Mouse (Mus musculus): ENCODE data around the gene Tub. TPM values are rescaled to one million over a fixed set of nuclear protein-coding genes. Genes with fewer than 3 reads are reported as not detected.

Tub gene
- polyA plus RNA-seq, 1 experiment from 2014 or later = 6.8 TPM

DNA sequence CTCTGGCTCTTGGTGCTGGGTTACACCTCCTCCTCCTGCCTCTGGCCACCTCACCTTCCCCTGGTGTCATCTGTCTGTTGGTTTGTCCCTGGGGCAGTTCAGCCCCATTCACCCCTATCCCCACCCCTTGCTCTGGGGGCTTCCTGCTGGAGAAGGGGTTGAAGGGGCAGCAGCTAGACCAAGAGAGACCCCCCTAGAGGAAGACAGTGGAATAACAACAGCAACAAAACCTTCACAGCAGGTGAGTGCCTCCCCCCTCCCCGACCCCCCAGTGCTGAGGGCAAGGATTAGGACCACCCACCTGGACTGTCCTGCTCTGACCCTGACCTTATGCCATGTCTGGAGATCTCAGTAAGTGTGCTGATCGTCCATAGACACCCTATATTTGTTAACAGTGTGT, 15.8 kb downstream of the Tub start:
- Histone ChIP-seq H3K9ac (ENCODE audit: low read depth, low read length) (no peak overlapping the region), H3K4me3 (ENCODE audit: low read depth, low read length) (no peak overlapping the region), H3K36me3 (ENCODE audit: control insufficient read depth, insufficient read depth, low read length) (no peaks in the 10 kb centered on the region), H3K27ac (replicated peaks; ENCODE audit: low read depth, low read length) (no peak overlapping the region), H3K4me1 (ENCODE audit: control insufficient read depth, insufficient read depth, low read length) (no peaks in the 10 kb centered on the region), H3K4me2 (ENCODE audit: low read depth, low read length) (no peak overlapping the region), H3K9me3 (ENCODE audit: control insufficient read depth, low read length) (no peaks in the 10 kb centered on the region), H3K27me3 (replicated peaks; ENCODE audit: control insufficient read depth, insufficient read depth, low read length) (no peaks in the 10 kb centered on the region)
- DNase-seq (ENCODE audit: low spot score) (no peak), ATAC-seq (ENCODE audit: low read depth) (no peak)
- 17% methylated on average over 2 of the region's 2 CpGs for WGBS

DNA sequence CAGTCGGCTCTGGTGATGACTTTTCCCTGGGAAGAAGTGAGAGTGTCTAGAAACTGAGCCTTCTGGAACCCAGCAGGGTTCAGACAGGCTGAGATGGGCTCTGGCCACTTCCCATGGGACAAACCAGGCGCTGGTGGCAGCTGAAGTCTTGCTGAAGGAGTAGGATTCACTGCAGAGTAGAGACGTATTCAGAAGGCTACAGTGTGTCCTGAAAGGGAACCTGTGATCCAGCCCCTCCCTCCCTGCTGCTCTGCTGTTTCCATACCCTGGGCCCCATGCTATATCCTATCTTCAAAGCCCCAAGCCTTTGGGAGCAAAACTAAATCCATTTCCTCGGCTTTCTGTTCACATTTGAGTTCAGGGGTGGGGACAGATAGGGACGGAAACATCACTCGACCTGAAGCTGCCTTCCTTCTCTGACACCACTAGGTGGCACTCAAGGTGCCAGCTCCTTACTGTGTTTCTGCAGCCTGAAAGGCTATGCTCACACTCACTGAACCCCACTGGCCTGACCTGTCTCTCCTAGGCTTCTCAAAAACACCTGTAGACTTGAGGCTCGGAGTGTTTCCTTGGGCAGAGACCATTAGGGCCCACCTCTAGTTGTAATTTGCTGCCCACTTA, 16.7 kb downstream of the Tub start:
- no peak overlapping the region for H3K4me3 ChIP-seq (ENCODE audit: low read depth, low read length)
- H3K9me3 ChIP-seq (ENCODE audit: control insufficient read depth, low read length) = no peaks in the 10 kb centered on the region
- 23% methylated on average over 7 of the region's 7 CpGs for WGBS
- no peak overlapping the region for H3K9ac ChIP-seq (ENCODE audit: low read depth, low read length)
- H3K4me1 ChIP-seq (ENCODE audit: control insufficient read depth, insufficient read depth, low read length) = no peaks in the 10 kb centered on the region
- ATAC-seq (ENCODE audit: low read depth) (peak; percentile 58), DNase-seq (ENCODE audit: low spot score) (peak; percentile 69)
- H3K27ac ChIP-seq (replicated peaks; ENCODE audit: low read depth, low read length) = no peak overlapping the region
- H3K27me3 ChIP-seq (replicated peaks; ENCODE audit: control insufficient read depth, insufficient read depth, low read length) = no peaks in the 10 kb centered on the region
- no peaks in the 10 kb centered on the region for H3K36me3 ChIP-seq (ENCODE audit: control insufficient read depth, insufficient read depth, low read length)
- H3K4me2 ChIP-seq (ENCODE audit: low read depth, low read length) = no peak overlapping the region

- Histone ChIP-seq H3K36me3 (ENCODE audit: control insufficient read depth, insufficient read depth, low read length) (no peaks in the 10 kb centered on the region), H3K27me3 (replicated peaks; ENCODE audit: control insufficient read depth, insufficient read depth, low read length) (no peaks in the 10 kb centered on the region), H3K4me2 (ENCODE audit: low read depth, low read length) (no peak overlapping the region), H3K4me3 (ENCODE audit: low read depth, low read length) (no peak overlapping the region), H3K27ac (replicated peaks; ENCODE audit: low read depth, low read length) (no peak overlapping the region), H3K4me1 (ENCODE audit: control insufficient read depth, insufficient read depth, low read length) (no peaks in the 10 kb centered on the region), H3K9ac (ENCODE audit: low read depth, low read length) (no peak overlapping the region), H3K9me3 (ENCODE audit: control insufficient read depth, low read length) (no peaks in the 10 kb centered on the region)
- WGBS = 29% methylated on average over 6 of the region's 6 CpGs
- ATAC-seq (ENCODE audit: low read depth) (no peak), DNase-seq (ENCODE audit: low spot score) (peak; percentile 2)
Observed at GRCm38 (mm10) chr7:108968201-108968600, 18.1 kb downstream of the Tub start.

- WGBS = 38% methylated on average over 6 of the region's 6 CpGs
- ATAC-seq (ENCODE audit: low read depth) (peak; percentile 50), DNase-seq (ENCODE audit: low spot score) (no peak)
- no peak overlapping the region for H3K4me3 ChIP-seq (ENCODE audit: low read depth, low read length)
- H3K9me3 ChIP-seq (ENCODE audit: control insufficient read depth, low read length) = no peaks in the 10 kb centered on the region
- no peaks in the 10 kb centered on the region for H3K27me3 ChIP-seq (replicated peaks; ENCODE audit: control insufficient read depth, insufficient read depth, low read length)
- H3K9ac ChIP-seq (ENCODE audit: low read depth, low read length) = no peak overlapping the region
- no peak overlapping the region for H3K27ac ChIP-seq (replicated peaks; ENCODE audit: low read depth, low read length)
- no peaks in the 10 kb centered on the region for H3K4me1 ChIP-seq (ENCODE audit: control insufficient read depth, insufficient read depth, low read length)
- no peaks in the 10 kb centered on the region for H3K36me3 ChIP-seq (ENCODE audit: control insufficient read depth, insufficient read depth, low read length)
- no peak overlapping the region for H3K4me2 ChIP-seq (ENCODE audit: low read depth, low read length)
Observed at GRCm38 (mm10) chr7:108972273-108972672, 22.1 kb downstream of the Tub start.

DNA sequence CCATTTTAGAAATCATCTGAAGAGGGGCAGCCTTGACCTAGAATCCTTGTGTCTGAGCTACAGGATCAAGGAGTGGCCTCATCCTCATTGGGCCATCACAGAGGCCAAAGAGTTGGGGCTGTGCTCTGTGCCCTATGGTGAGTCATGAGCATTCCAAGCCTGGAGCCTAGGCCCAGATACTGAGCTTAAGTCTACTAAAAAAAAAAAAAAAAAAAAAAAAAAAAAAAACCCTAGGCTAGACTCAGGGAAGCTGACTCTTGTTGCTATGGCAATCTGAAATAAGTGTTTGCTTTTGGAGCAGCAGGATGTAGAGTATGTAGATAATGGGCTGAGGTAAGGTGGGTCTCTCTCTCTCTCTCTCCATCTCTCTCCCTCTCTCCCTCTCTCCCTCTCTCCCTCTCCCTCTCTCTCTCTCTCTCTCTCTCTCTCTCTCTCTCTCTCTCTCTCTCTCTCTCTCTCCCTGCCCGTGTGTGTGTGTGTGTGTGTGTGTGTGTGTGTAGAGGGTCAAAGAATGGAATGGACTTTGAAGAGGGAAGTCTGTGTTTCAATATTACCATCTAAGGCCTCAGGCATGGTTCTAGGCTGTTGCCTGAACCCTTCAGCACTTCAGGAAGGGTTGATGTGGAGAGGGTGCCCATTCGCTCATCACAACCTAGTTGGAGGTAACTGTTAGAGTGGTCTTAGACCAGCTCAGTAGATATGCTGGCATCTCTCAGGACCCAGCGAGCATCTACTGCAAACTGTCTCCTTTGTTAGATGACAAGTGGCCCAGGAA, 36.0 kb downstream of the Tub start:
- no peak for ATAC-seq (ENCODE audit: low read depth)
- H3K9me3 ChIP-seq (ENCODE audit: control insufficient read depth, low read length) = no peaks in the 10 kb centered on the region
- H3K9ac ChIP-seq (ENCODE audit: low read depth, low read length) = no peak overlapping the region
- H3K4me3 ChIP-seq (ENCODE audit: low read depth, low read length) = no peak overlapping the region
- no peak overlapping the region for H3K27ac ChIP-seq (replicated peaks; ENCODE audit: low read depth, low read length)
- H3K36me3 ChIP-seq (ENCODE audit: control insufficient read depth, insufficient read depth, low read length) = no peaks in the 10 kb centered on the region
- 80% methylated on average over 2 of the region's 3 CpGs for WGBS
- no peak for DNase-seq (ENCODE audit: low spot score)
- H3K4me1 ChIP-seq (ENCODE audit: control insufficient read depth, insufficient read depth, low read length) = no peaks in the 10 kb centered on the region
- no peak overlapping the region for H3K4me2 ChIP-seq (ENCODE audit: low read depth, low read length)
- no peaks in the 10 kb centered on the region for H3K27me3 ChIP-seq (replicated peaks; ENCODE audit: control insufficient read depth, insufficient read depth, low read length)

- H3K4me1 ChIP-seq (ENCODE audit: control insufficient read depth, insufficient read depth, low read length) = no peaks in the 10 kb centered on the region
- ATAC-seq (ENCODE audit: low read depth) = no peak
- no peak for DNase-seq (ENCODE audit: low spot score)
- H3K27ac ChIP-seq (replicated peaks; ENCODE audit: low read depth, low read length) = no peak overlapping the region
- H3K4me2 ChIP-seq (ENCODE audit: low read depth, low read length) = no peak overlapping the region
- WGBS = 87% methylated on average over 9 of the region's 9 CpGs
- H3K4me3 ChIP-seq (ENCODE audit: low read depth, low read length) = no peak overlapping the region
- H3K36me3 ChIP-seq (ENCODE audit: control insufficient read depth, insufficient read depth, low read length) = no peaks in the 10 kb centered on the region
- H3K9ac ChIP-seq (ENCODE audit: low read depth, low read length) = no peak overlapping the region
- no peaks in the 10 kb centered on the region for H3K9me3 ChIP-seq (ENCODE audit: control insufficient read depth, low read length)
- no peaks in the 10 kb centered on the region for H3K27me3 ChIP-seq (replicated peaks; ENCODE audit: control insufficient read depth, insufficient read depth, low read length)
Observed at GRCm38 (mm10) chr7:108991207-108991606, 41.1 kb downstream of the Tub start.

DNA sequence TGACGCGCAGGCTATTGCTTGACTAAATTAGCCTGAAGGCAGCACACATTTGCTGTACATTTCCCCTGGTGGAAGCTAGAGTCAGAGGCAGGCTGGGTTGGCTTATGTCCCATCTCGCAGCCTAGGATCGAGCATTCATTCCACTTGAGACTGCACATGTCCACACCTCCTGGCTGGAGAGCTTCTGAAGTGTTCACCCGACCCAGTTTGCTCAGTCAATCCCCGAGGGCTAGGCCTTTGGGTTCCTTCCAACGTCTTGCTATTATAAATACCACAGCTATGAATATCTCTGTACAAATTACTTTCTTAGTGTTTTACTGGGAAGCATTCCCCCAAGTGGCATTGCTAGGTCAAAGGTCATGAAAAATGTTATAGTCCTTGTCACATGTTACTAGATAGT, 43.1 kb downstream of the Tub start:
- Histone ChIP-seq H3K9ac (ENCODE audit: low read depth, low read length) (no peak overlapping the region), H3K9me3 (ENCODE audit: control insufficient read depth, low read length) (no peaks in the 10 kb centered on the region), H3K4me3 (ENCODE audit: low read depth, low read length) (no peak overlapping the region), H3K4me1 (ENCODE audit: control insufficient read depth, insufficient read depth, low read length) (no peaks in the 10 kb centered on the region), H3K4me2 (ENCODE audit: low read depth, low read length) (no peak overlapping the region), H3K36me3 (ENCODE audit: control insufficient read depth, insufficient read depth, low read length) (no peaks in the 10 kb centered on the region), H3K27ac (replicated peaks; ENCODE audit: low read depth, low read length) (no peak overlapping the region), H3K27me3 (replicated peaks; ENCODE audit: control insufficient read depth, insufficient read depth, low read length) (no peaks in the 10 kb centered on the region)
- DNase-seq (ENCODE audit: low spot score) (peak; percentile 28), ATAC-seq (ENCODE audit: low read depth) (no peak)
- whole genome bisulfite sequencing = 75% methylated on average over 7 of the region's 7 CpGs

DNA sequence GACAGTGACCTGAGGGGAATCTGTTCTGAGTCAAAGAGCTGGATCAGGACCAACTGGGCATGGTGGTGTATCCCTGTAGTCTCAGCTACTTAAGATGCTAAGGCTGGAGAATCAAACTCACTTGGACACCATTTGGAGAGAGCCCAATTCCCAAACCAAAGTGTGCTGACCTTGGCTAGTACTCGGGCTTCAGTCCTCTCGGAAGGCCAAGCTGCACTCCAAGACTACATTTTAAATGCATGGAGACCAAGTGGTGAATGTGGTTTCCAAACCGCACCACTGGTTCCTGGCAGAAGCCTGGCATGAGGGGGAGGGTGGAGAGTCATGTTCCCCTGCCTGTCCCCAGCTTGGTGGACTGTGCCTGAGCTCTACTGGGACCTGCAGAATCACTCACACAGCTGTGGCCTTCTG, 43.7 kb downstream of the Tub start:
- Histone ChIP-seq H3K27me3 (replicated peaks; ENCODE audit: control insufficient read depth, insufficient read depth, low read length) (no peaks in the 10 kb centered on the region), H3K9me3 (ENCODE audit: control insufficient read depth, low read length) (no peaks in the 10 kb centered on the region), H3K27ac (replicated peaks; ENCODE audit: low read depth, low read length) (no peak overlapping the region), H3K4me3 (ENCODE audit: low read depth, low read length) (no peak overlapping the region), H3K9ac (ENCODE audit: low read depth, low read length) (no peak overlapping the region), H3K36me3 (ENCODE audit: control insufficient read depth, insufficient read depth, low read length) (no peaks in the 10 kb centered on the region), H3K4me2 (ENCODE audit: low read depth, low read length) (no peak overlapping the region), H3K4me1 (ENCODE audit: control insufficient read depth, insufficient read depth, low read length) (no peaks in the 10 kb centered on the region)
- WGBS = 92% methylated on average over 3 of the region's 3 CpGs
- DNase-seq (ENCODE audit: low spot score) = peak; percentile 1
- no peak for ATAC-seq (ENCODE audit: low read depth)

- Histone ChIP-seq H3K4me3 (ENCODE audit: low read depth, low read length) (no peak overlapping the region), H3K27ac (replicated peaks; ENCODE audit: low read depth, low read length) (no peak overlapping the region), H3K9me3 (ENCODE audit: control insufficient read depth, low read length) (no peaks in the 10 kb centered on the region), H3K4me1 (ENCODE audit: control insufficient read depth, insufficient read depth, low read length) (no peaks in the 10 kb centered on the region), H3K9ac (ENCODE audit: low read depth, low read length) (no peak overlapping the region), H3K4me2 (ENCODE audit: low read depth, low read length) (no peak overlapping the region), H3K36me3 (ENCODE audit: control insufficient read depth, insufficient read depth, low read length) (no peaks in the 10 kb centered on the region), H3K27me3 (replicated peaks; ENCODE audit: control insufficient read depth, insufficient read depth, low read length) (no peaks in the 10 kb centered on the region)
- no peak for ATAC-seq (ENCODE audit: low read depth)
- WGBS = 69% methylated on average over 6 of the region's 6 CpGs
- no peak for DNase-seq (ENCODE audit: low spot score)
Observed at GRCm38 (mm10) chr7:108996156-108996555, 46.0 kb downstream of the Tub start.

Data from embryonic facial prominence, embryonic 14.5 days (tissue).